Mouse (Mus musculus) heart, postnatal 4 days (tissue): Measurements from ENCODE around the gene Prmt2. TPM values are rescaled to one million over a fixed set of nuclear protein-coding genes. Genes with fewer than 3 reads are reported as not detected.

Experiments used
- DNase-seq: peaks from one replicate; pipeline ENCODE4 v3.0.0; 2021
- microRNA-seq, 2 experiments: library from miRNA; unstranded; fragments of <30 nt; microRNA quantifications; one replicate each; pipeline ENCODE4 v1.2.0; 2021 to 2022
- total RNA-seq, 2 experiments: library from RNA; stranded (reverse); gene quantifications; 2 replicates each; pipeline ENCODE4 v1.2.3; 2021

Prmt2 gene
- total RNA-seq, 2 experiments from 2014 or later: 23.8 to 26.5 TPM

DNA sequence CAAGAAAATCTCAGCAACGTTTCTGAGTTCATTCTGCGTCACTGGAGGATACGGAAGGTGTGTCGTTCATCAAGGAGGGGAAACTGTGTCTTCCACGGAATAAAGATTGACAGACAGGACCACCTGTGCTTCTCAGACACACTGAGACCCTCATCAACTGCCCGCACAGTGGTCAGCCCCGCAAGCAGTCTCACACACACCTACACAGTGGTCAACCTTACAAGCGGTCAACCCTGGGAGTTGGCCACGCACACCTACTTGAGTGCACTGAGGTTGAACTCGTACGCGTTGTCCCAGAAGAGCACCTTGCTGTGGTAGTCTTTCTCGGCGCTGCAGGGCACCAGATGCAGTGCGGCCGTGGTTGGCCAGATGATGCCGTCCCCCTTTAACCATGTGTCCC lies 20.6 kb downstream of the Prmt2 start:
- no peak for DNase-seq

GRCm38 (mm10) chr10:76214161-76214560 lies 23.5 kb downstream of the Prmt2 start:
- DNase-seq: no peak

- no peak for DNase-seq
Measured at GRCm38 (mm10) chr10:76212121-76212520, 25.5 kb downstream of the Prmt2 start.

DNA sequence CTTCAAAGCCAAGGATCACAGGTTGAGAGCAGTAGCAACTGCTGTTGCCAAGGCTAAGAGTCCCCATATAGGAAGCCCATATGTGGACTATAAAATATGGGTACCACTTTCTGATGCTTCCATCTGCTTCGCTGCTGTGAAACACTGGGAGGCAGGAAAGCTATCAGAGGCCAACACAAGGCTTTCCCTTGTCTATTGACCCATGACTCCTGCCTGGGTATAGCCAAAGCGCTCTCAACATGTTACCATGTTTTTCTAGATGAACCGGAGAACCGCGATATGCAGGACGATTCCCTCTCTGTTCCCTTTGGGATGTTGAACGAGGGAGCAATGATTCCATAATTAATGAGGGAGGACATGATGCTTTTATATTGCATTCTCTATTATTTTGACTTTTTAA lies 26.9 kb downstream of the Prmt2 start:
- DNase-seq: no peak

DNA sequence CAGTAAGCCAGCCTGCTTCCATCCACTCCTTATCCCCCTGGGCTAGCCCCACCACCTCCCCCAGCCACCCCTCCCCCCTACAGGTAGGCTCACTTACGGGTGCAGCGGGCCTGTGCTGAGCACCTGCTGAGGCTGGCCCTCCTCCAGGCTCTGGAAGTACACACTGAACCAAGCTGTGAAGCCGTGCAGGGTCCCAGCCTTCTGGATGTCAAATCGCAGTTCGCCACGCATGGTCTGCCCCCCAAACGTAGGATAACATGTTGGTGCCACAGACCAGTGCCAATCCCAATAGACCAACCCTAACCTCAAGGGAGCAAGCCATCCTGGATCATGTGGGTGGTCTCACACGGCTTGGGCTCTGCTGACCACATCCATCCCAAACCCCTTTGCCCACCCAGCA lies 28.4 kb downstream of the Prmt2 start:
- no peak for DNase-seq

DNA sequence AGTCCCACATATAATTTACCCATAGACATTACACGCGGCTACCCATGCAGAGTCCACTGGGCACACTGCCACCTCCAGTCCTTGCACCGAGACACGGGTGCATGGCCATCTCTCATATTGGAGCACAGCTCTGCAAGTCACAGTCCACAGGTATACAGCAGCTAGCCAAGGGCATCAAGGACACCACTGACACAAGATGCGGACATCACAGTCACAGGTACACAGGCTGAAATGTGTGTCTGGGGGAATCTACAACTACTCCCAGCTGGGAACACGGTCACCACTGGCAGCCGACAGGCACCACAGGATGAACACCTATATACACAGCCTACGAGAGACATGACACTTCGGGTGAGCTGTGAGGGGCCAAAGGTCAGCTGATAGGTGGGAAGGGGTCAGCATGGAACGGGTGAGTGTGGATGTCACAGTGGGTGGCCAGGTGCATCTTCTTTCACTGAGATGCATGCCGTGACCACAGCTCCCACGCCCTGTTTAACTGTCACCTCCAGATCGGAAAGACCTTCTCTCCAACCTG lies 30.3 kb downstream of the Prmt2 start:
- no peak for DNase-seq

DNA sequence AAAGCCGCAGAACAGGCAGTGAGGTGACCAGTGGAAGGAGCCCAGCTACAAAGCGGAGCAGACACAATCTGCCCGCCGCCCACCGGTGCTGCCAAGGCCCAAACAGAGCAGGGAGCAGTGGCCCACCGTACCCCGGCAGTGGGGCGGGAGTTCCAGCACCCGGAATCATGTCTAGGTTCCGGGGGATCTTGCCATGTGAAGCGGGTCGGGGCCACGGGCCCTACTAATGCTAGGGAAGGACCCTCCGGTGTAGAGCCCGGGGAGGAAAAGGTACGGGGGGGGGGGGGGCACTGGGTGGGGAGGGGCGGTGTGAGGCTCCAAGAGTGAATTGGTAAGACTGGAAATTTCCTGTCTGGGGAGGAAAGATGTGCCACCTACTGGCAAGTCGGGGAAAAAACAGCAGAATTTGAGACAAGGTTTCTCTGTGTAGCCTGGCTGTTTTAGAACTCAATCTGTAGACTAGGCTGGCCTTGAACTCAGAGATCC lies 33.8 kb downstream of the Prmt2 start:
- DNase-seq: peak; percentile 56

DNA sequence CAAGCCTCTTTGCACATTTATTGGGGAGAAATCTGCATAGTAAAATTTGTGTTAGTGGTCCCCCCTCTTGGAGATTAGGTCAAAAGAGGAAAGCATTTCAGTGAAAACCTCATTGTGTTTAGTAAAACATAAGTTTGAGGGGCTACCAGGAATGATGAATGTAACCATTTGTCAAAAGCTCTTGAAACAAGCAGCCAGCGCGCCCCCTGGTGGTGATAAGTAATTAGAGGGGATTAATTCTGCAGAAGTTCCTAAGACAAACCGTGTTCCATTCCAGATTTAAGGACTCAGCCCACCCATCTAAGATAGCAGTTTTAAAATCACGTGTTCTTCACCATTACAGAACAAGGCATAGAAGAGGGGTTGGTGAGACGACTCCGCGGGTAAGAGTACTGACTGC lies 35.7 kb downstream of the Prmt2 start:
- peak; percentile 83 for DNase-seq

DNA sequence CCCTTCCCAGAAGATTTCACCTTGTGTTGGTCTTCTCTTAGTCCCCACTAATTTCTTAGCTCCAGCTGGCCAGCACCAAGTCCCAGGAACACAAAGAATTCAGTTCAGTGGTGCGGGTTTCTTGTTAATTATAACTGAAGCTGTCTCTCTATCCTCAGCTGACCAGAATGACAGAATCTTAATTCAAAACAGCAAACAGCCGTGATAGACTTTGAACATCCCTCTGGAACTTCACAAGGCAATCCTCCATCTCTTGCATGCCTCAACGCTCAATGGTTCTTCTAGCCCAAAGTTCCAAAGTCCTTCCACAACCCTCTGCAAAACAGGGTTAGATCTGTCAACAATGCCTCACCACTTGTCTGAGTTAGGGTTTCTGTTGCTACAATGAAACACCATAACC lies 36.2 kb downstream of the Prmt2 start:
- DNase-seq: no peak

DNA sequence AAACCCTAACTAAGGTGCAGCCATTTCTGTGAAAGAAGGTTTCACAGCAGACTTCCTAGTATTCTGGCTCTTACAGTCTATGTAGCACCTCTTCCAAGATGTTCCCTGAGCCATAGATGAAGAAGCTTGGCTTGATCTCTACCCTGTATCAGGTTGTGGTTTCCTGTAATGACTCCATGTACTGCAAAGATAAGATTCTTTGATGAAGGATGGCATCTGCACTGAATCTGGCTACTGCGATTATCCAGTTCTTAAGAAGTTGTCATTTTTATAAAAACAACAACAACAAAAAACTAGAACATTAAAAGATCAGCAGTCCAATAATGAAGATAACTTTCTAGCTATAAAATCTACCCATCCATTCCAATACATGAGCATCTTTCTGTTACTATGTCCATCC lies 49.7 kb downstream of the Prmt2 start:
- DNase-seq: no peak

GRCm38 (mm10) chr10:76185216-76185615 lies 52.4 kb downstream of the Prmt2 start:
- DNase-seq: no peak

GRCm38 (mm10) chr10:76174899-76175298 lies 62.8 kb downstream of the Prmt2 start:
- no peak for DNase-seq

GRCm38 (mm10) chr10:76158009-76158408 lies 79.7 kb downstream of the Prmt2 start:
- no peak for DNase-seq

DNA sequence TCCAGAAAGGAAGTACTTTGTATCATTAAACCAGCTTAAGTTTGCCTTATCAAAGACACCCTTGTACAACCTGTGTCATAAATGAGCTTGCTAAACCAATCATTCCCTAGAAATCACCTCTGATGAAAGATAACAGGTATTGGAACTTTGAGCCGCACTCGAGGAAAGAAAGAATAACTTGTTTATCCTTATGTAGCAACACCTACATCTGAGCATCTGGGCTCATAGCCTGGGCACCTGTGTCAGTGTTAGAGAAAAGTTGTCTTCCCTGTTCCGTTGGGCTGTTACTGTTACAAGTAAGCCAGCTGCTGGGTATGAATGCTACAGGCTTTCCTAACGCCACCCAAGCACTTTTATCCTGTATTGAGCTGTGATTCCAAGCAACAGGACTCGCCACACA lies 80.1 kb downstream of the Prmt2 start:
- no peak for DNase-seq

Small RNA genes within 50 kb of the gene (microRNA-seq; reads per million reads assigned to microRNA genes)
- 0 reads per million in 2 experiments for gene Mir678

Other genes with a start within 250 kb of the Prmt2 start
- gene Zfp280b, start 205.2 kb downstream of the Prmt2 start, total RNA-seq: 10 to 100 TPM; 11.8 to 12.2 TPM
- not detected for gene Slc5a4b, start 126.9 kb downstream of the Prmt2 start, total RNA-seq
- gene Slc5a4a, start 90.4 kb downstream of the Prmt2 start, total RNA-seq: not detected
- 1 to 10 TPM; 1.2 to 1.9 TPM for gene S100b, start 16.0 kb upstream of the Prmt2 start, total RNA-seq
- gene Dip2a, start 107.4 kb upstream of the Prmt2 start, total RNA-seq: 10 to 100 TPM; 28.4 to 31.6 TPM
- gene AC141477.1, start 202.6 kb upstream of the Prmt2 start, total RNA-seq: not detected
- gene Pcnt, start 204.9 kb upstream of the Prmt2 start, total RNA-seq: 10 to 100 TPM; 27.1 TPM
- not detected for gene 2610028H24Rik, start 211.2 kb upstream of the Prmt2 start, total RNA-seq
- gene Mcm3ap, start 231.1 kb upstream of the Prmt2 start, total RNA-seq: 10 to 100 TPM; 33.0 to 37.5 TPM
- gene Ybey, start 231.2 kb upstream of the Prmt2 start, total RNA-seq: 1 to 10 TPM; 3.2 TPM